Mouse (Mus musculus): ENCODE data around the gene Mast4.
A peak's percentile ranks its signal among the peaks of the same experiment; 100 is the strongest.

The Mast4 gene

GRCm38 (mm10) chr13:102889537-102889936 is 444.8 kb downstream of the Mast4 start:
- DNase-seq (ENCODE audit: low spot score), result no peak

DNA sequence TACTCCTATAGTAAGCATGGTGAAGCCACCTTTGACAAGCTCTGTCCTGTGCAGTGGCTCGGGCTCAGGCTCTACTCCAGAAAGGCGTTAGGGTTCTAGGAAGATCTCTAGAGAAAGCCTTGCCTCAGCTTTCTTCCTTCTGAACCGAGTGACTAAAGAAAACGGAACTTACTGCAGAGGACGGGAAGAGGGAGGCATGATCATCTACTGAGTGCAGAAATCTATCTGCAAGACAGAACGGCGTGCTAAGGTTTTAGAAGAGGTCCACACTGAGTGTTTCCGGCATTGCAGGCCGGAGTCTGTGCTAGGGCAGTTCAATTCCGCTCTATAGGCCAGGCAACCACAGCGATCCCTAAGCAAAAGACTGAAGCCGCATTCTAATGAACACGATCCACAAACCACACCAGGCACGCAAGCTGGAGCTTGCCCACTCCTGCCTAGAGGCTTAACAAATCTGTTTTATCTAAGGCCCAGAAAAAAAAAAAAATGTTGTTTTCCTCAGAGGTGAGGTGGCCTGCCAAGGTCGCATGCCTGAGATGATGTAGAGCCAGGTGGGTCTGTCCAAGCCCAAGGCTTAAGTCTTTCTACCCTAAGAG is 445.3 kb downstream of the Mast4 start:
- DNase-seq (ENCODE audit: low spot score), result no peak

- no peak for DNase-seq (ENCODE audit: low spot score)
Observed at GRCm38 (mm10) chr13:102888211-102888610, 446.1 kb downstream of the Mast4 start.

GRCm38 (mm10) chr13:102887534-102887933 is 446.8 kb downstream of the Mast4 start:
- no peak for DNase-seq (ENCODE audit: low spot score)

GRCm38 (mm10) chr13:102886788-102887187 is 447.5 kb downstream of the Mast4 start:
- no peak for DNase-seq (ENCODE audit: low spot score)

GRCm38 (mm10) chr13:102886147-102886546 is 448.1 kb downstream of the Mast4 start:
- no peak for DNase-seq (ENCODE audit: low spot score)

DNA sequence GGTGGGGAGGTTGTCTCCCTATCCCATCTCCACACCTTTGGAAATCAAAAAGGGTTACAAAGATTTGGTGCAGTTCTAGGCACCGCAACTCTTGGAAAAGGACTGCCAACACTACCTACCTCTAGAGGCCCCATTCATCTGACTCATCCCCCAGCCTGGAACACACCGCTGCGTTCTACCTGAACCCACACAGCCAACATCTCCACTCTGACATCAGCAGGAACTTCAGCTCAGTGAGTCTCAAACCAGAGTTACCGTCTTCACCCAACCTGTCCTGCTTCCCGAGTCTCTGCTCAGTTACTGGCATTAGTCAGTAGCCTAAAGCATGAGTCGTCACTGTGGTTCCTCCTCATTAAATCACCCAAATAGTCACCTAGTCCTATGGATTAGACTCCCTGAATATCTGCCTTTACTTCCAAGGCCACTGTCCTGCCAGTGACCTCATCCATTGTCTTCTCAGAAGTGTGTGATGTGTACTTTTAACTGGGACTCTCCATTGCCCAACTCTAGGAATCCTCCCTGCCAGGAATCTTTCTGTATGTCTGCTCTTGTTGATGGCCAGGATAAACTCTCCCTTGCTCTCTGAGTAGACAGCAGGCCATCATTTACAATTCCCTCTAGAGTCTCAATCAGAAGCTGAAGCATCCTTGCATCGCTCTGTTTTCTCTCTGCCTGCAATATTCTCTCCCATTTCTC is 453.8 kb downstream of the Mast4 start:
- DNase-seq (ENCODE audit: low spot score), result no peak

- no peak for DNase-seq (ENCODE audit: low spot score)
Observed at GRCm38 (mm10) chr13:102878631-102879030, 455.7 kb downstream of the Mast4 start.

- DNase-seq (ENCODE audit: low spot score), result no peak
Observed at GRCm38 (mm10) chr13:102877766-102878325, 456.5 kb downstream of the Mast4 start.

DNA sequence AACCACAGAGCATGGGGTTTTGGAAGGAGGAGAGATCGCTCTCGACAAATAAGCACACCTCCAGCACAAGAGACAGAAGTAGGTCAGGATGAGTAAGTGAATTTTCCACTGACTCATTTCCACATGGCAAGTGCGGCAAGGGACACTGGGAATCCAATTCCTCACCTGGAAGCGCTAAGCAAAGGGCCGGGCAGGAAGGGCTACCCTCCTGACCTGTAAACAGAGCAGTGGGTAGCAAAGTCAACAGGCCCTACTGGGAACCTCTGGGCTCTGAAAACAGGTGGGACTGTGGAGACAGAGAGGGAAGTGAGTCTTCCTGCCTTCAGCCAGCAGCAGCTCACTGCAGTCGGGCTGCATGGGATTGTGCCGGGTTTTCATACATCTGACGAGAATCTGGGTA is 457.1 kb downstream of the Mast4 start:
- DNase-seq (ENCODE audit: low spot score), result no peak

- no peak for DNase-seq (ENCODE audit: low spot score)
Observed at GRCm38 (mm10) chr13:102875520-102875919, 458.8 kb downstream of the Mast4 start.

GRCm38 (mm10) chr13:102875144-102875476 is 459.2 kb downstream of the Mast4 start:
- DNase-seq (ENCODE audit: low spot score), result no peak

GRCm38 (mm10) chr13:102874465-102875143 is 459.7 kb downstream of the Mast4 start:
- peak; percentile 53 for DNase-seq (ENCODE audit: low spot score)

DNA sequence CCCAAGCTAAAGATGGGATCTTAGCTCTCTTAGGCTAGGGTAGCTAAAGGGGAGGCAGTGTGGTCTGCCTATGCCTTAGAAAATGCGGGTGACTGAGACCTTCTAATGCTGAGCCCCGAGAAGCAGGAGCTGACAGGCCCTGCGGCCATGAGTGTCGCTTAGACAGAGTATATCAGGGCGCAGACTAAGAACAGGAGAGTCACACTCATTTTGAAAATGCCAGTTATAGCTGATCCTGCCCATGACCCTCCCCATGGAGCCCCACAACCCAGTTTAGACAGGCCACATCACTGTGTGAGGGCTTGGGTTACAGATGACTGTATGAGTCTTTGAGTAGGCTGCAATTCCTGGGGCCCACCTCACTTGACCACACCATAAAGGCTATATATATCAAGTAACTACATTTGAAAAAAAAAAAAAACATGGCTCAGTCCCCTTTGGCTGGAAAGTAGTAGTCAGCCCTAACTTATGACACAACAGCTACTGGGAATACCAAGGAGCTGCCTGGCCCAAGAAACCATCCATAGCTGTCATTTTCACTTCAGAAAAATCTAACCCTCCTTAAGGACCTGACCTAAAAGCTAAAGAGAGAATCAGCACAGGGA is 460.8 kb downstream of the Mast4 start:
- no peak for DNase-seq (ENCODE audit: low spot score)

- DNase-seq (ENCODE audit: low spot score), result no peak
Observed at GRCm38 (mm10) chr13:102871380-102872104, 462.8 kb downstream of the Mast4 start.

DNA sequence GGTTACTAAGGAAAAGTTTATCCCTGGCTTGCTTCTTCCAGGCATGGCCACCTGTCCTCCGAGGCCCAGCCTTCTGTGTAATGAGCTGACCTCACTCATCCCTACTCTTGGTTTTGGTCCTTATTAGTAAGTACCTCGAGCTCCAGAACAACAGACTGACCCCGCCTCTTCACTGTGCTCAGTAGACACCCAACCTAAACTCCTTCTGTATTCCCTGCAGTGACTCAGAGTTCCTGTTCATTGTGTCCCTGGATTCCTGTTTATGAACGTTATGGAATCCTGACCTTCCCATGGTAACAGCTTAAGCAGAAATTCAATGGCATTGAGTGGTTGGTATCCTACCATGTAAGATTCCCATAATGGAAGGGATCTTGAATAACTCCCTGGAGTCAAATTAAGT is 464.8 kb downstream of the Mast4 start:
- peak; percentile 68 for DNase-seq (ENCODE audit: low spot score)

GRCm38 (mm10) chr13:102866816-102867215 is 467.5 kb downstream of the Mast4 start:
- no peak for DNase-seq (ENCODE audit: low spot score)

DNA sequence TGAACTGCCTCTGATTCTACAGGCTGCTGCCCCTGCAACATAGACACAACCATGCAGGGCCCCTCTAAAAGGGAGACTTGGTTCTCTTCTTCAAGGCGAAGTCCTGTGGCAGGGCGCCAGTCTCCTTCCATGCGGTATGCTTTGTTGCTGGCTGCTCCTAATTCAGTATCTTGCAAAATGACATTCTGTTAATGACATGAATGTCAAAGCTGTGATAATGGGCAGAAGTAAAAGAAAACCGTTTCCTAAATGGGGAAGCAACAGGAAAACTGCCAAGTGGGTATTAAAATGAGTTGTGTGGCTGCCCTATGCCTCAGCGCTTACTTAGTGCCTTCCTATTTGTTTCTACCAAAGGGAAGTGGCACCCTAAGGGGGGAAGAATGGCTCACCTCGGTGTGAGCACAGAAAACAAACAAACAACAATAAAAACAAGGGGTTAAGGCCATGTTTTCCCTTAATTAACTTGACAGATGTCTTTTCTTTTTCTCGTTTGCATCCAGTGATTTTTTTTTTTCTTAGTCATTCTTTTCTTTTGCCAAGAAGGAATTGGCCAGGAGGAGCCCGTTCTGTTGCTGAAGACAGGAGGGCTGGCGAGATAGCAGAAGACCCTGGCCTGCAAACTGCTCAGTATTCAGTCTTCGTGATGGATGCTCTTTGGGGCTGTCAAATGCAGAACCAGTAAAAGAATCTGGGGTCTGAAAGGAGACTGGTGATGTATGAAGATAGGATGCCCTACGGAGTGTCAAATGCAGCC is 468.1 kb downstream of the Mast4 start:
- no peak for DNase-seq (ENCODE audit: low spot score)

GRCm38 (mm10) chr13:102865494-102865893 is 468.8 kb downstream of the Mast4 start:
- no peak for DNase-seq (ENCODE audit: low spot score)

GRCm38 (mm10) chr13:102864840-102865239 is 469.5 kb downstream of the Mast4 start:
- no peak for DNase-seq (ENCODE audit: low spot score)

DNA sequence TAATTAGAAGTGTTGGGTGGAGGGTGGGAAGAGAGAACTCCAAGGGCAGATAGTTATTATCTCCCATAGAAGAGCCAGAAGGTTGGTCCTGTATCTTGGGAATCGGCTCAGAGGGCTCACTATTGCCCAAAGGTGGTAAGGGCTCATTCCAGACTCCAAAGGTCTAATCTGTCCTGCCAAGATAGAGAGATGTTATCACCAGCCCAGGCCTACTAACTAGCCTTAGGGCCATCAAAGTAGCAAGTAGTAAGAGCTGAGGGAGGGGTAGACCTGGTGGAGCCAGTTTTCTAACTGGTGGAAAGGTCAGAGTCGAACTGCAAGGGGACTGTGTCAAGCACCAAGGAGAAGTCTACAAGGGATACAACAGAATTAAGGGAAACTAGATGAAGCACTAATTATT is 470.2 kb downstream of the Mast4 start:
- no peak for DNase-seq (ENCODE audit: low spot score)
